Mouse (Mus musculus) liver, adult 2 months (tissue): ENCODE measurements around the gene Gabrg1. TPM values are rescaled to one million over a fixed set of nuclear protein-coding genes. Genes with fewer than 3 reads are reported as not detected.

Experiments used
- DNase-seq: peaks from one replicate; pipeline ENCODE4 v3.0.0-alpha.2; 2011; ENCODE audit warnings: low read depth, low spot score; ENCODE audit errors: extremely low read depth
- H3K27ac ChIP-seq: fragments of 200-500 bp; replicated peaks from 2 replicates; pipeline ENCODE4 v1.5.1; 2012; ENCODE audit warnings: low read depth, mild to moderate bottlenecking, control low read depth, inconsistent platforms, low read length; ENCODE audit not compliant: insufficient read depth
- H3K27me3 ChIP-seq: fragments of 200-500 bp; 2 replicates; pipeline ENCODE4 v1.6.1; 2012; ENCODE audit warnings: mild to moderate bottlenecking, moderate library complexity, low read length, inconsistent platforms; ENCODE audit not compliant: control insufficient read depth, insufficient read depth
- H3K36me3 ChIP-seq: fragments of 200-500 bp; 2 replicates; pipeline ENCODE4 v1.6.1; 2012; ENCODE audit warnings: low read length, inconsistent platforms; ENCODE audit not compliant: control insufficient read depth, insufficient read depth
- H3K4me1 ChIP-seq: fragments of 200-500 bp; 2 replicates; pipeline ENCODE4 v1.6.1; 2011; ENCODE audit warnings: low read length; ENCODE audit not compliant: control insufficient read depth, insufficient read depth
- H3K4me3 ChIP-seq: fragments of 200-500 bp; 2 replicates; pipeline ENCODE4 v1.5.1; 2011; ENCODE audit warnings: low read depth, mild to moderate bottlenecking, control low read depth, low read length, moderate library complexity; ENCODE audit not compliant: insufficient read depth
- H3K79me2 ChIP-seq: fragments of 200-500 bp; 2 replicates; pipeline ENCODE4 v1.6.1; 2012; ENCODE audit warnings: inconsistent platforms, mild to moderate bottlenecking, low read length, moderate library complexity; ENCODE audit not compliant: control insufficient read depth, insufficient read depth
- H3K9ac ChIP-seq: fragments of 200-500 bp; 2 replicates; pipeline ENCODE4 v1.6.1; 2012; ENCODE audit warnings: low read depth, mild to moderate bottlenecking, control low read depth, inconsistent platforms, low read length
- CTCF ChIP-seq: fragments of 200-500 bp; IDR thresholded peaks from 2 replicates; pipeline ENCODE4 v1.5.1; 2011; ENCODE audit warnings: low read depth, low read length, control low read depth
- POLR2A ChIP-seq: fragments of 200-500 bp; IDR thresholded peaks from 2 replicates; pipeline ENCODE4 v1.6.1; 2011; ENCODE audit warnings: low read length, control low read depth; ENCODE audit not compliant: insufficient read depth; ENCODE audit errors: extremely low read depth
- WGBS: fragments of 180-500 bp; shearing (Covaris S2); methylation state at CpG from one replicate; pipeline ENCODE4 v1.1.7; 2018; 5-methylcytosine and 5-hydroxymethylcytosine counted together
- polyA plus RNA-seq: library from polyadenylated mRNA; depleted of rRNA; stranded (reverse); fragments of >200 nt; gene quantifications from 2 replicates; pipeline ENCODE4 v1.2.3, GENCODE M21; 2012; rRNA removed
- total RNA-seq: library from RNA; depleted of rRNA; stranded (reverse); fragments of >200 nt; gene quantifications from 2 replicates; pipeline ENCODE4 v1.2.3, GENCODE M21; 2014; rRNA removed

The Gabrg1 gene
- total RNA-seq, result not detected in 2 replicates
- polyA plus RNA-seq, result not detected in 2 replicates

DNA sequence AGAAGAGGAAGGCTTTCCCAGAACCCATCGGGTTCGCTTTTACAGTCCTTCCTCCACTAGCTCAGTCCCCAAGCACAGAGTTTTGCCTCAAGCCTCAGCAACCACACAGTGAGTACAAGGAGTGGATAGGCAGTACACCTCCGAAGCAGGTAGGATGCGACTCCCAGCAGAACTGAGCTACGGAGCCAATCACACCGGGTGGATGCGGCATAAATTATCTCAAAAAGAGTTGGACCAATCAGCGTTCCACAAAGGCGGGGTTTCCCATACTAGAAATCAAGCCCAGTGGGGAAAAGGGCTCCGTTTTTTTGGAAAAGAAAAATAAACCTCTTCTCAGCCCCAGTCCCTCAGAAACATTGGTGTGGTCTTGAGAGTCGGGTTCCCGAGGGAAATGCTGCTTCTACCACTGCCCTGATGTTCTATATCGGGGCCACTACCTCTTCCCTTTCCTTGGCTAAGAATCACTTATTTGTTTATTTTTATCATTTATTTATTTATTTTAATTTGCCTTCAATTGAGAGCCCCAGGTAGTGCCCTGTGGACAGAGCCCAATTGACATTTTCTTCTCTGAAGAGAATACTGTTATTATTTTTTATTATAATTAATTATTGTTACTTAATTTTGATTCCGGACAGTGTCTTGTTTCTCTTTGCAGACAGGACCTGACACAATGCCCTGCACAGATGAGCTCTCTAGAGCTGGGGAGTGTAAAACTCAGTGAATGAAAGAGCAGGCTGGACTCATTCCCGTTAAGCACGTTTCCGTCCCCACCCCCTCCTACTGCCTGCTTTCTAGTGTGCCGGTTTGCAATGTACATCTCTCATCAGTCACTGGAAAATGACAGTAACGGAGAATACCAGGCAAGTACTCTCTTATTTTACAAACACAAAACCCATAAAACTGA, at the start of gene Gabrg1:
Gabrg1 (minus strand) TSS at position 426 of the 904 bp plus-strand sequence.
- Histone ChIP-seq H3K79me2 (no peaks in the 10 kb centered on the region), H3K9ac (no peak within 1 kb of the TSS), H3K27me3 (0 out of 2 replicates have a peak, but pooled peaks cover 2% of the 10 kb centered on the region), H3K36me3 (no peaks in the 10 kb centered on the region), H3K4me3 (no peak within 1 kb of the TSS), H3K27ac (no peak within 1 kb of the TSS), H3K4me1 (no peaks in the 10 kb centered on the region)
- no peak for TF ChIP-seq CTCF
- TF ChIP-seq POLR2A, result no peak
- 13% methylated on average over 19 of the region's 19 CpGs for WGBS
- peak; percentile 35 for DNase-seq

- 54% methylated on average over 3 of the region's 3 CpGs for whole genome bisulfite sequencing
- Histone ChIP-seq H3K36me3 (no peaks in the 10 kb centered on the region), H3K27me3 (no peaks in the 10 kb centered on the region), H3K79me2 (no peaks in the 10 kb centered on the region), H3K9ac (no peak overlapping the region), H3K4me1 (no peaks in the 10 kb centered on the region), H3K27ac (no peak overlapping the region), H3K4me3 (no peak overlapping the region)
- TF ChIP-seq POLR2A (no peak), CTCF (no peak)
- peak; percentile 58 for DNase-seq
These were observed 41.6 kb upstream of the Gabrg1 start for GRCm38 (mm10) chr5:70884026-70884425.

DNA sequence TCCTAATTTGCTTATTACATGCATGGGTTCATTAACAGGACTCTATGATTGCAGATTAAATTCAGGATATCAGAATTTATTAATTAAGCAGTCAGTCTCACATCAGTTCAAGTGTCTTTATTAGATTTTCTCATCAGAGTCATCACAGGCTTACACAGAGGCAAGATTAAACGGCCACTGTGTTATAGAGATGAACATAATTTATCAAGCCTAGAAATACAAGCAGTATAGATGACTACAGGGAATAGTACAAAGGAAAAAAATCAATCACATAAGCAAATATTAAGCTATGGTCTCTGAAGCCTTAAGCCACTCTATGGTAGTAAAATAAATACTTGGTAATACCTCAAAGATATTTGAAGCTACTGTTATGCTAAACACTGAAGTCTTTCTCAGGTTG, 27.7 kb upstream of the Gabrg1 start:
- H3K27me3 ChIP-seq, result no peaks in the 10 kb centered on the region
- H3K4me3 ChIP-seq, result no peak overlapping the region
- no peak overlapping the region for H3K27ac ChIP-seq
- no peaks in the 10 kb centered on the region for H3K4me1 ChIP-seq
- DNase-seq, result no peak
- H3K36me3 ChIP-seq, result no peaks in the 10 kb centered on the region
- H3K79me2 ChIP-seq, result no peaks in the 10 kb centered on the region
- no peak overlapping the region for H3K9ac ChIP-seq
- TF ChIP-seq POLR2A, result no peak
- TF ChIP-seq CTCF, result no peak
- WGBS, result 82% methylated on average over 1 of the region's 1 CpGs

DNA sequence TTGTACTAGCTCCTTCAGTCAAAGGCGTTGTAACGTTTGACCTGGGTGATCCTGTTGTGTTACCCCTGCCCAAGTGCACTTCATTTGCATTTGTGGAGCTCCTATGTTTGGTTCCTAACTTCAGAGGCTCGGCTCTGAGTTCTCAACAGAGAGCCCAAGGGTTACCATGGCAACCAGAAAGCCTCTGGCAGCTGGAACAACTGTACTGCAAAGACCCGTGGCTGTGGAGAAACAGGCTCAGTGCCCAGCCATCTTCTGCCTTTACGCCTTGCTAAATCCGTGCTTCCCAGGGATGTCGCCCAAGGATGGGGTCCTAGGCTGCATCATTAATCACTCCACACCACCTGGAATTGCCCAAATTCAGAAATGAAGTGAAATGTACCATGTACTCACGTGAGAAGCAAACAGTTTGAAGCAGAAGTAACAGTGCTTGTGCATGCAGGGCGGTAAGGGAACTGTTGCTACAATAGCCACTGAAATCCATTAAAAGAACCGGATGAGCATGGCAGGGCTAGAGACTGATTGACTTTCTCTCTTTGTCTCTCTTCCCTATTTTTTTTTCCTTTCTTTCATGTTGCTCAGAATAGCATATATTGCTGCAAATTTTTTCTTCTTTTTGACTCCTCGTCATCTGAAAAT, 798 bp upstream of the Gabrg1 start:
- Histone ChIP-seq H3K9ac (no peak overlapping the region), H3K4me1 (no peaks in the 10 kb centered on the region), H3K27me3 (0 out of 2 replicates have a peak, but pooled peaks cover 2% of the 10 kb centered on the region), H3K36me3 (no peaks in the 10 kb centered on the region), H3K27ac (no peak overlapping the region), H3K4me3 (no peak overlapping the region), H3K79me2 (no peaks in the 10 kb centered on the region)
- no peak for TF ChIP-seq POLR2A
- TF ChIP-seq CTCF, result no peak
- 22% methylated on average over 11 of the region's 11 CpGs for WGBS
- no peak for DNase-seq

DNA sequence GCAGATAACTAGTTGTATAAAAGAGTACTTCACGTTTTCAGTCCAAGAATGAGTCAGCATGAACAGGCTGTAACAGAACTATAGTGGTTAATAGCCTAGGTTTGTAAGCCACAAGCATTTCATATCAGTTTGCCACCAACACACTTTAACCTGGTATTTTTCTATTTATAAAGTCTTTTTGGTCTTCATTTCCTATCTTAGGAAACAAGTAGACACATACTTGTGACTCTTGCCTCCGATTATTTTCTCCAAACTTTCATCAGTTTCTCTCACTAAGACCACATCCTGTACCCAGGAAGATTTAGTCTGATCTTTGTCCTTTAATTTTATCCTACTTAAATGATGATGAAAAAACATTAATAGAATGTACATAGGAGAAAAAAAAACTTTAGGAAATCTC, 23.7 kb downstream of the Gabrg1 start:
- Histone ChIP-seq H3K4me3 (no peak overlapping the region), H3K27ac (no peak overlapping the region), H3K4me1 (no peaks in the 10 kb centered on the region), H3K9ac (no peak overlapping the region), H3K36me3 (no peaks in the 10 kb centered on the region), H3K27me3 (no peaks in the 10 kb centered on the region), H3K79me2 (no peaks in the 10 kb centered on the region)
- 66% methylated on average over 2 of the region's 2 CpGs for WGBS
- DNase-seq, result no peak
- TF ChIP-seq CTCF (no peak), POLR2A (no peak)

DNA sequence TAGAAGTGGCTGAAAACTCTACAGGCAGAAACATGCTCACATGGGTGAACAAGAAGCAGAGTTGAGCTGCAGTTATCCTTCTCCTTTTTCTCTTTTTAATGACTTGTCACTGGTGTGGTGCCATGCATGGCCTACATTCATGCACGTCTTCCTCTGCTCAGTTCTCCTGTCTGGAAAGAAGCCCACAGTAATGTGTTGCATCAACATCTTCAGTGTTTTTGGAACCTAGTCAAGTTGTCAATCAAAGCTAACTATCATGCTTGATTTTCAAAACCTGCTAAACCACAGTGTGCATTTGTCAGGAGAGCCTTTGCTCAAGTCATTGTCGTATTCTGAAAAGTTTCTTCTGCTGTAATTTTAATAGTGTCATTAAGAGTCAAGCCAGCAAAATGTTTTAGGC, 106.3 kb downstream of the Gabrg1 start:
- 46% methylated on average over 2 of the region's 2 CpGs for WGBS
- H3K4me1 ChIP-seq, result no peaks in the 10 kb centered on the region; the same call in 1 of the 2 replicates
- no peak overlapping the region for H3K9ac ChIP-seq
- no peak overlapping the region for H3K27ac ChIP-seq
- H3K79me2 ChIP-seq, result no peaks in the 10 kb centered on the region
- TF ChIP-seq CTCF (no peak), POLR2A (no peak)
- DNase-seq, result peak; percentile 80
- no peaks in the 10 kb centered on the region for H3K36me3 ChIP-seq
- no peaks in the 10 kb centered on the region for H3K27me3 ChIP-seq
- no peak overlapping the region for H3K4me3 ChIP-seq
